Mouse (Mus musculus) erythroblast, adult 5-6 weeks (primary cell): ENCODE results near the gene Usp28. TPM values are rescaled to one million over a fixed set of nuclear protein-coding genes. Genes with fewer than 3 reads are reported as not detected.

Experiments
- ATAC-seq: replicated peaks from 2 replicates; pipeline ENCODE4 v1.8.0; 2016; ENCODE audit warnings: moderate number of reproducible peaks, mild to moderate bottlenecking, moderate TSS enrichment, inconsistent platforms; ENCODE audit not compliant: poor library complexity, low FRiP score, severe bottlenecking
- total RNA-seq, 2 experiments: library from RNA; stranded (forward) in 1 of 2; stranded (reverse) in 1 of 2; fragments of 150-400 nt in 1 of 2; fragments of 200-764, 138-1000 nt in 1 of 2; gene quantifications; 2 replicates each; pipeline versions ENCODE4 v1.2.3 to v1.2.4; 2015 to 2017; ENCODE audit warnings: low replicate concordance in 2 of 2

Gene Usp28
- total RNA-seq, 2 experiments from 2014 or later, result 3.2 to 6.3 TPM

GRCm38 (mm10) chr9:49015824-49016223 is 30.6 kb downstream of the Usp28 start:
- no peak for ATAC-seq

- ATAC-seq, result no peak
Measured at GRCm38 (mm10) chr9:49021289-49021688, 36.1 kb downstream of the Usp28 start.

- no peak for ATAC-seq
Measured at GRCm38 (mm10) chr9:49023956-49024355, 38.8 kb downstream of the Usp28 start.

- no peak for ATAC-seq
Measured at GRCm38 (mm10) chr9:49024529-49024928, 39.4 kb downstream of the Usp28 start.

- ATAC-seq, result no peak
Measured at GRCm38 (mm10) chr9:49034764-49035163, 49.6 kb downstream of the Usp28 start.

- no peak for ATAC-seq
Measured at GRCm38 (mm10) chr9:49050901-49051300, 65.7 kb downstream of the Usp28 start.

GRCm38 (mm10) chr9:49051349-49051748 is 66.2 kb downstream of the Usp28 start:
- no peak for ATAC-seq

- ATAC-seq, result no peak
Measured at GRCm38 (mm10) chr9:49054028-49054427, 68.9 kb downstream of the Usp28 start.

GRCm38 (mm10) chr9:49055333-49056205 is 70.4 kb downstream of the Usp28 start, which contains the start of gene Zw10:
TSS of gene Zw10 (plus strand) at chr9:49055613.
- ATAC-seq, result peak; percentile 97

GRCm38 (mm10) chr9:49076847-49077246 is 91.7 kb downstream of the Usp28 start:
- ATAC-seq, result no peak

GRCm38 (mm10) chr9:49081107-49081506 is 95.9 kb downstream of the Usp28 start, which contains the start of gene Tmprss5:
TSS of gene Tmprss5 (plus strand) at chr9:49081260.
- ATAC-seq, result no peak

GRCm38 (mm10) chr9:49081561-49081960 is 96.4 kb downstream of the Usp28 start:
- ATAC-seq, result no peak

- no peak for ATAC-seq
Measured at GRCm38 (mm10) chr9:49087317-49087716, 102.1 kb downstream of the Usp28 start.

Other genes with a start within 250 kb of the Usp28 start
- 1.7 and 2.9 TPM in 2 replicates for gene Zbtb16, start 149.2 kb upstream of the Usp28 start, total RNA-seq (2015; ENCODE audit: low replicate concordance)
- gene Zbtb16, start 149.2 kb upstream of the Usp28 start, total RNA-seq (2017; ENCODE audit: low replicate concordance), result 0.77 and 1.8 TPM in 2 replicates
- gene Htr3a, start 74.3 kb upstream of the Usp28 start, total RNA-seq (2015; ENCODE audit: low replicate concordance), result not detected in 2 replicates
- gene Htr3a, start 74.3 kb upstream of the Usp28 start, total RNA-seq (2017; ENCODE audit: low replicate concordance), result not detected in 2 replicates
- not detected in 2 replicates for gene Htr3b, start 20.4 kb upstream of the Usp28 start, total RNA-seq (2015; ENCODE audit: low replicate concordance)
- not detected in 2 replicates for gene Htr3b, start 20.4 kb upstream of the Usp28 start, total RNA-seq (2017; ENCODE audit: low replicate concordance)
- gene Zw10, start 70.2 kb downstream of the Usp28 start, total RNA-seq (2015; ENCODE audit: low replicate concordance), result 10.0 and 12.1 TPM in 2 replicates
- 12.8 and 20.6 TPM in 2 replicates for gene Zw10, start 70.2 kb downstream of the Usp28 start, total RNA-seq (2017; ENCODE audit: low replicate concordance)
- not detected in 2 replicates for gene Tmprss5, start 95.9 kb downstream of the Usp28 start, total RNA-seq (2015; ENCODE audit: low replicate concordance)
- gene Tmprss5, start 95.9 kb downstream of the Usp28 start, total RNA-seq (2017; ENCODE audit: low replicate concordance), result 0.42 TPM in 1 of 2 replicates, not detected in the other